Mouse (Mus musculus): ENCODE data around the gene Dpp10. TPM values are rescaled to one million over a fixed set of nuclear protein-coding genes. Genes with fewer than 3 reads are reported as not detected.

Dpp10 gene
- total RNA-seq, 2 experiments from 2014 or later: 0.05 TPM; not detected in 1

GRCm38 (mm10) chr1:123923907-123924306 is 121.5 kb downstream of the Dpp10 start:
- DNase-seq: no peak
- intact Hi-C loops (cut with DNase I): no loop called here

- intact Hi-C loops (cut with DNase I): no loop called here
- no peak for DNase-seq
Observed at GRCm38 (mm10) chr1:123919606-123920005, 125.8 kb downstream of the Dpp10 start.

- intact Hi-C loops (cut with DNase I): no loop called here
- DNase-seq: no peak
Observed at GRCm38 (mm10) chr1:123902628-123903027, 142.7 kb downstream of the Dpp10 start.

- no peak for DNase-seq
- intact Hi-C loops (cut with DNase I): no loop called here
Observed at GRCm38 (mm10) chr1:123901218-123901617, 144.1 kb downstream of the Dpp10 start.

DNA sequence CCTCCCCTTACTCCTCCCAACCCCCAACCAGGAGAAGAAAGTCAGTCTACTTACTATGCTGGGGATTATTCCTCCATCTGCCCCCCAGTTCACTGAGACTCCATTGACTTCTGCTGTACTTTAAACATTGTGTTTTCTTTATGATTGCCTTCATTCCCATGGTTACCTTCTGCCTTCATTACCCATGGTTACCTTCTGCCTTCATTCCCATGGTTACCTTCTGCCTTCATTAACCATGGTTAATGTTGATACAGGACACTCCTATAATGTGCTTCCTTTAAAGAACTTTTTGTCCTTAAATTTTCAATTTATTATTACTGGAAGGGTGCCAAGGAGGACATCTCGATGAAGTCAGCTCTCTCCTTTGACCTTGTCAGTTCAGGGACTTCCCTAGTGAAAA is 158.1 kb downstream of the Dpp10 start:
- intact Hi-C loops (cut with DNase I): no loop called here

GRCm38 (mm10) chr1:123846881-123847280 is 198.5 kb downstream of the Dpp10 start:
- intact Hi-C loops (cut with DNase I): no loop called here
- DNase-seq: no peak

More for the DNA sequence above, 158.1 kb downstream of the Dpp10 start:
- no peak for DNase-seq

DNA sequence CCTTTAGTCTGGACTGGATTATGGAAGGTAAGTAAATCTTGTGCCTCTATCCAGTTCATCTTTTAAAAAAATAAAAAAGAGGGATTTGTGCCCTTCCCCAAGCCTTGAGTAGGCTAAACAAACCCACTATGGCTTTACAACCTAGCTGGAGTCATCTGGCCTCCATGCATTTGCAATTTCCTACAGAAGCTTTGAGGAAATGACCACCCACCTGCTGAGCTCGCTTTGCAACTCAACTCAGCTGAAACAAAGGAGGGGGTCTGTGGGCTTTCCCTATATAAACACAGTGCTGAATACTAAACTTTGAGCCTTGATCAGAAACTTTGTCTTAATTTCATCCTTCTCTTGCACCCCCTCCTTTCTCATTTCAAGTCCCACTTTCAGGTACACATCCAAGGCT is 244.2 kb downstream of the Dpp10 start:
- intact Hi-C loops (cut with DNase I): no loop called here
- DNase-seq: no peak

DNA sequence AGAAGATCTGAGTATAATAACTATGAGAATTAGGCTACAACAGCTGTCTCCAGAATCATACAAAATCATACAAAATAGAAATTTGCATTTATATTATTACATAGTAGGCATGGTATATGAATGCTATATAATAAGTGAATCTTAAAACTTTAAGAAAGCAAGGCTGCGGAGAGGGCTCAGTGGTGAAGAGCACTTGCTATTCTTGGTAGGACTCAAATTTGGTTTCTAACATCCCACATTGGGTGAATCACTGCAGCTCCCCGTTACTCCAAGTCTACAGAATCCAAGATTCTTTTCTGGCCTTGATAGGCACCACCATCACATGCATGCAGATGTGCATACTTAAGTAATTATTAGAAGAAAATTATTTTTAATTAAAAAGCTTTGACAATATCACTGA is 279.8 kb downstream of the Dpp10 start:
- intact Hi-C loops (cut with DNase I): no loop called here
- DNase-seq: no peak

DNA sequence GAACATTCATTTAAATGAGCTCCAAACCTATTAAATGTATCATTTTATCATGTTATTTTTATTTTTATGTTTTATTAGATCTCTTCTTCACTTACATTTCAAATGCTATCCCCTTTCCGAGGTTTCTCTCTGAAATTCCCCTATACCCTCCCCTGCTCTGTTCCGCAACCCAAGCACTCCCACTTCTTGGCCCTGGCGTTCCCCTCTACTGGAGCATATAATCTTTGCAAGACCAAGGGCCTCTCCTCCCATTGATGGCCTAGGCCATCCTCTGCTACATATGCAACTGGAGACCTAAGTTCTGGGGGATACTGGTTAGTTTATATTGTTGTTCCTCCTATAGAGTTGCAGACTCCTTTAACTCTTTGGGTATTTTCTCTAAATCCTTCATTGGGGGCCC is 283.1 kb downstream of the Dpp10 start:
- no peak for DNase-seq
- intact Hi-C loops (cut with DNase I): no loop called here

DNA sequence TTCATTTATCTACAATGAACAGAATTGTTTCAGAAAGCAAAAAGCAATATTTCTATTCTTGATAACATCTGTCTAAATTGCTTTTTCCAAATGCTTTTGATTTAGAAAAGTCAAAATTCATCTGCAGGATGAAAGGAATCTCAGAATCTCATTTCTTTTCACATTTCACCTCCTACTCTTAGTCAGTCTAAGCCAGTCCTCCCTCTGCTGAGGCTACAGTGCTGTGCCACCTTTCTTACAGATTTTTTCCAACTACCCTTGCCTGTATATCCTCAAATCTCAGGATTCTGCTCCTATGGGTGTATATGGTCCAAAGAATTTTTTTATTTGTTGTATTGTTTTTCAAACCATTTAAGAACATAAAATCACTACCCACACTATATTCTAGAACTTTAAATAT is 289.3 kb downstream of the Dpp10 start:
- intact Hi-C loops (cut with DNase I): no loop called here
- DNase-seq: no peak

- intact Hi-C loops (cut with DNase I): no loop called here
- DNase-seq: no peak
Observed at GRCm38 (mm10) chr1:123707292-123707691, 338.1 kb downstream of the Dpp10 start.

DNA sequence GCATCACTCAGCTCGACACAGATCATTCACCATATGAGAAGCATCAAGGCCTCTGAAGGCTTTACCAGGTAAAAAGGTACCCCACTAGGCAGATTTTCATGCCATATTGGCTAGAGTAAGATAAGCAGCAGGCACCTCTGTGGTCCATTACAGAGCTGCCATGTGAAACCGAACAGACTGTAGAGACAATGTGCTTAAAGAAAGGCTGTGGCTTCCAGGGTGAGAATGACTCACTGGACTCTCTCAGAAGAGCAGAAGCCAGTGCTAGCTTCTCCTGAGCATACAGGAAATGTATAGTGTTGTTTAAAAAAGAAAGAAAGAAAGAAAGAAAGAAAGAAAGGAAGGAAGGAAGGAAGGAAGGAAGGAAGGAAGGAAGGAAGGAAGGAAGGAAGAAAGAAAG is 386.9 kb downstream of the Dpp10 start:
- intact Hi-C loops (cut with DNase I): no loop called here
- no peak for DNase-seq

DNA sequence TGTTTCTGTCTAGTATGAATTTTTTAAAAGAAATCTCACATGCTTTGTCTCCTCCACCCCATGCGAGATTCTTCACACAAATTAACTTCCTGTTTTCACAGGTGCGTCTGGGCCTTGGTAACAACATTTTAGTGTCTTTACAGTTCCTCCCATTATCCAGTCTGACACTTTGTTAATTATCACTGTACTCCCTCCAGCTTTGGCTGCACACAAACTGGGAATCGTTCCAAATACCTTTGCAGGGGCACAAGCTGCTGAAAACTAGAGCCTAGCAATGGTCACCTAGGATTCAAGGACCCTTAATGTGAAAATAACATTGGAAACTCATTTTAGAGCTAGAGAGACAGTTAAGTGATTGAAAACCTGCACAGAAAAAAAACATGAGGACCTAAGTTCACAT is 388.8 kb downstream of the Dpp10 start:
- intact Hi-C loops (cut with DNase I): no loop called here
- no peak for DNase-seq

GRCm38 (mm10) chr1:123637897-123638296 is 407.5 kb downstream of the Dpp10 start:
- DNase-seq: no peak
- intact Hi-C loops (cut with DNase I): no loop called here

DNA sequence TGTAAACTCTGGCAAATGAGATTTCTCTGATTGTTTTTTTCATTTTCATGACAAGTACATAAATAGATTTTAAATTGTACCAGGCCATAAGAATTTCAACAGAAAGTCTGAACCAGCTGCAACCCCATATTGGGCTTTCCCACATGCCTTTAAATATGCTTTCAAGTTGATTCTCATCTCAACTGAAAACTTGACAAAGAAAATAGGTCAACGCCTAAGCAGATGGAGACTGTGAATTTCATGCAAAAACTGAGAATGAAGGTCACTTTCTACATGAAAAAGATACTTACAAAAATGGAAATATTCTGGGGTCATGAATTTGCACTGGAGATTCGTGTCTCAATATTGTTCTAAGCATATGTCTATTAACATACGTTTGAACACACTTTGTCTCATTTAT is 417.1 kb downstream of the Dpp10 start:
- no peak for DNase-seq
- intact Hi-C loops (cut with DNase I): no loop called here

DNA sequence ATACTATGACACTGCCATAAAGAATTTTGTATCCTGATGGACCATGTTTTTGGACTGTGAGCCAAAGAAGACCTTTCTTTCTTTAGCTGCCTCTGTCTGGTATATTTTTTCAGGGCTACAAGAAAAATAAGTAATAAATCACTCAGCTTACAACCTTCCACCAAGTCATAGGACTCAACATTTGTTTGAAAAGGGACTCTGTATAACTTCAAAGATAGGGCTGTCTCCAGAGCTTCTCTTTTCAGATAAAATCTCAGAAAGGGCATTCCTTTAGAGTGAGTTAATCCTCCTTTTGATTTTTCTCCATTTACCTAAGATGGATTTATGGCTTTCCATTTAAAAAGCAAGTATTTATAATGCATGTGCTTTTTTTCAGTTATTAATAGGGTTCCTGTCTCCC is 460.5 kb downstream of the Dpp10 start:
- intact Hi-C loops (cut with DNase I): no loop called here
- no peak for DNase-seq

DNA sequence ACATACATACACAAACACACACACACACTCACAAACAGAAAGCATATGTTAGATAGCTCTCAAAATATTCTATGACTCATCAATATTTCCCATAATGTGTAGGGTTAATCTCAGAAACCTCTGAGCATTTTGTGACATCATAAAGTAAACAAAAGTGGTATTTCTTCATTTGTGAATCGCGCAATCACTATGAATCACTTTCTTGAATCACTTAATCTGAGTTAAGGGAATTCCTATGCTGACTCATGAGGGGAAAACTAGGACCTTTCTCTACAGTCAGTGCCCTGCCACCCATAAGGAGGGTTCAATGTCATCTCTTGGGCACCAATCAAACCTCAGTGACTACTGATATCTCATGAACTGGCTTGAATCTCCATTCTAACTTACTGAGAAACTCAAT is 465.2 kb downstream of the Dpp10 start:
- DNase-seq: no peak
- intact Hi-C loops (cut with DNase I): no loop called here

GRCm38 (mm10) chr1:123573713-123574112 is 471.6 kb downstream of the Dpp10 start:
- intact Hi-C loops (cut with DNase I): no loop called here

GRCm38 (mm10) chr1:123542496-123542895 is 502.9 kb downstream of the Dpp10 start:
- DNase-seq: no peak
- intact Hi-C loops (cut with DNase I): no loop called here

More at GRCm38 (mm10) chr1:123573713-123574112, 471.6 kb downstream of the Dpp10 start:
- no peak for DNase-seq

DNA sequence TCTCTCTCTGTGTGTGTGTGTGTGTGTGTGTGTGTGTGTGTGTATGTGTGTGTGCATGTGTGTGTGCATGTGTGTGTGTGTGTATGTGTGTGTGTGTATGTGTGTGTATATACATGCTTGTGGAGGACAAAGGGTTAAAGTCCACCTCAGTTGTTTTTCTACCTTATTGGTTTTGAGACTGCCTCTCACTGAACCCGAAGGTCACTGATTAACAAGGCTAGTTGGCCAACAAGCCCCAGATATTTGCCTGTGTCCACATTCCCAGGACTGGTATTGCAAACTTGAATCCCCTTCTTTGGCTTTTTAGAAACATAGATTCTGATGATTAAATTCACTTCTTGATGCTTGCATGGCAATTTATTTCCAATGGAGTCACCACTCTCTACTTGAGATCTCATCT is 577.6 kb downstream of the Dpp10 start:
- intact Hi-C loops (cut with DNase I): no loop called here

GRCm38 (mm10) chr1:123414163-123414562 is 631.2 kb downstream of the Dpp10 start:
- intact Hi-C loops (cut with DNase I): no loop called here
- DNase-seq: no peak

More for the DNA sequence above, 577.6 kb downstream of the Dpp10 start:
- no peak for DNase-seq

- intact Hi-C loops (cut with DNase I): no loop called here
- DNase-seq: no peak
Observed at GRCm38 (mm10) chr1:123351300-123351699, 694.1 kb downstream of the Dpp10 start.

DNA sequence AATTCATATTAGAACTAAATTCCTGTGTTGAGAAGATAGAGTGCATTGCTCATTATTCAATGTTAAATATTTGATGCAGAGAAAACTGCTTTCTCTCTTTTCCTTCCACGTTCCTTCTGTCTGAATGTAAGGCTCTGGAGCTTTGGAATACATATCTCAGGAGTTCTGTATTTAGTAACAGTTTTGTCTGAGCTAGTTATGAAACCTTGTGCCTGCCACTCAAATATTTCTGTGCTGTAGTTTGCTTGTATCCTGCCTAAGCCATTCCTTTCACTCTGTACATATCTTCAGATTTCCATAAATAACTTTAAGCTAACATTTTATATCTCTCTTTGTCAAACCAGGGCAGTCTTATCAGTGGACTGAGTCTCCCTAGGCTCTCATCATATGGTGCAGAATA is 707.5 kb downstream of the Dpp10 start:
- intact Hi-C loops (cut with DNase I): no loop called here
- DNase-seq: no peak

All from heart, postnatal 14 days (tissue).